Mouse (Mus musculus) Patski (cell line): ENCODE results near the gene Ablim1. TPM values are rescaled to one million over a fixed set of nuclear protein-coding genes. Genes with fewer than 3 reads are reported as not detected.

Experiments used
- ATAC-seq: fragments of 100-300 bp; one replicate; pipeline ENCODE4 v1.8.0; 2021
- CTCF ChIA-PET: fragments of 350-600 bp; sonication (Branson Sonifier 250); formaldehyde crosslinking; loops from one replicate; lab custom pipeline; 2022; ENCODE audit warnings: inconsistent platforms; lab: Charles Lee
- POLR2A ChIA-PET: fragments of 350-600 bp; sonication (Branson Sonifier 250); formaldehyde crosslinking; loops from one replicate; lab custom pipeline; 2022; ENCODE audit warnings: antibody characterized with exemption, inconsistent platforms; lab: Charles Lee
- DNase-seq: peaks from one replicate; pipeline ENCODE4 v3.0.0-alpha.2; 2011; ENCODE audit warnings: low read depth, low spot score
- H3K27me3 ChIP-seq: fragments of 371-371 bp; one replicate; pipeline ENCODE4 v1.5.1; 2021
- CTCF ChIP-seq: fragments of 100-300 bp; IDR thresholded peaks from one replicate; pipeline ENCODE4 v1.5.1; 2021
- in situ Hi-C: fragments of 300-500 bp; cut with MboI; formaldehyde crosslinking; loops from 3 replicates; pipeline ENCODE4 v1.11.1; 2018; ENCODE audit warnings: low pct_unique_long_range_greater_than_20kb, mixed read lengths
- polyA plus RNA-seq: library from polyadenylated mRNA; unstranded; gene quantifications from one replicate; pipeline ENCODE4 v1.2.3, GENCODE M21; 2021

The Ablim1 gene
- polyA plus RNA-seq, 1 experiment from 2014 or later = 105 TPM

GRCm38 (mm10) chr19:56999781-57000180, 314.9 kb downstream of the Ablim1 start:
- no peak for DNase-seq
- in situ Hi-C loops = no loop called here
- POLR2A ChIA-PET = no interaction called here

GRCm38 (mm10) chr19:56998910-56999309, 315.8 kb downstream of the Ablim1 start:
- in situ Hi-C loops = no loop called here
- POLR2A ChIA-PET = interaction anchor here (1.9 kb wide), 1 partner anchor 9 kb away, joined by 7 read pairs; the partner anchor contains the start of gene Afap1l2
- no peaks in the 10 kb centered on the region for H3K27me3 ChIP-seq

More at GRCm38 (mm10) chr19:56999781-57000180, 314.9 kb downstream of the Ablim1 start:
- no peak for TF ChIP-seq CTCF
- H3K27me3 ChIP-seq = no peaks in the 10 kb centered on the region
- ATAC-seq = no peak
- CTCF ChIA-PET = no interaction called here

GRCm38 (mm10) chr19:56998331-56998730, 316.4 kb downstream of the Ablim1 start:
- no peaks in the 10 kb centered on the region for H3K27me3 ChIP-seq
- CTCF ChIA-PET = no interaction called here
- DNase-seq (no peak), ATAC-seq (no peak)
- in situ Hi-C loops = no loop called here
- no peak for TF ChIP-seq CTCF
- POLR2A ChIA-PET = interaction anchor here (1.9 to 2.9 kb wide), 2 partner anchors 9 to 59 kb away, joined by 7 to 8 read pairs; partner anchors contain the start of gene Afap1l2

More at GRCm38 (mm10) chr19:56998910-56999309, 315.8 kb downstream of the Ablim1 start:
- no peak for TF ChIP-seq CTCF
- CTCF ChIA-PET = no interaction called here
- DNase-seq = no peak
- no peak for ATAC-seq

- ATAC-seq (peak; percentile 27), DNase-seq (no peak)
- in situ Hi-C loops = no loop called here
- CTCF ChIA-PET = interaction anchor here (0.8 to 1.4 kb wide), 2 partner anchors 10 to 60 kb away, joined by 3 read pairs; no protein-coding TSS in a partner anchor
- no peak for TF ChIP-seq CTCF
- POLR2A ChIA-PET = interaction anchor here (1.9 to 2.9 kb wide), 2 partner anchors 10 to 57 kb away, joined by 7 to 8 read pairs; partner anchors contain the start of gene Afap1l2
- no peaks in the 10 kb centered on the region for H3K27me3 ChIP-seq
Measured at GRCm38 (mm10) chr19:56997164-56997599, 317.5 kb downstream of the Ablim1 start.

GRCm38 (mm10) chr19:56995441-56995840, 319.3 kb downstream of the Ablim1 start:
- in situ Hi-C loops = no loop called here
- TF ChIP-seq CTCF = no peak
- DNase-seq = no peak
- no peak for ATAC-seq
- H3K27me3 ChIP-seq = no peaks in the 10 kb centered on the region
- CTCF ChIA-PET = interaction anchor here (1.0 kb wide), 1 partner anchor 56 kb away, joined by 4 read pairs; no protein-coding TSS in a partner anchor
- POLR2A ChIA-PET = no interaction called here

GRCm38 (mm10) chr19:56994653-56995052, 320.1 kb downstream of the Ablim1 start:
- no peaks in the 10 kb centered on the region for H3K27me3 ChIP-seq
- in situ Hi-C loops = no loop called here
- TF ChIP-seq CTCF = no peak
- DNase-seq (peak; percentile 83), ATAC-seq (peak; percentile 32)
- ChIA-PET POLR2A (interaction anchor here (0.9 to 3.6 kb wide), 2 partner anchors 11 to 57 kb away, joined by 3 to 17 read pairs; no protein-coding TSS in a partner anchor), CTCF (no interaction called here)

GRCm38 (mm10) chr19:56993763-56994162, 321.0 kb downstream of the Ablim1 start:
- H3K27me3 ChIP-seq = no peaks in the 10 kb centered on the region
- no peak for ATAC-seq
- no peak for DNase-seq
- in situ Hi-C loops = no loop called here
- ChIA-PET POLR2A (interaction anchor here (0.5 to 3.6 kb wide), 4 partner anchors 9 to 56 kb away, joined by 3 to 17 read pairs (median 3); no protein-coding TSS in a partner anchor), CTCF (interaction anchor here (1.0 to 1.4 kb wide), 2 partner anchors 10 to 38 kb away, joined by 3 to 4 read pairs; no protein-coding TSS in a partner anchor)
- TF ChIP-seq CTCF = no peak

GRCm38 (mm10) chr19:56992978-56993545, 321.7 kb downstream of the Ablim1 start:
- ATAC-seq = no peak

GRCm38 (mm10) chr19:56990367-56991111, 324.2 kb downstream of the Ablim1 start:
- ATAC-seq (peak; percentile 81), DNase-seq (peak; percentile 96)
- TF ChIP-seq CTCF = no peak
- in situ Hi-C loops = no loop called here
- ChIA-PET POLR2A (interaction anchor here (0.6 to 2.2 kb wide), 2 partner anchors 14 to 88 kb away, joined by 3 to 5 read pairs; no protein-coding TSS in a partner anchor), CTCF (interaction anchor here (0.9 to 2.8 kb wide), 7 partner anchors 13 to 71 kb away, joined by 3 to 9 read pairs (median 3); partner anchors contain the start of gene Afap1l2)
- no peaks in the 10 kb centered on the region for H3K27me3 ChIP-seq

More at GRCm38 (mm10) chr19:56992978-56993545, 321.7 kb downstream of the Ablim1 start:
- in situ Hi-C loops = no loop called here
- no peaks in the 10 kb centered on the region for H3K27me3 ChIP-seq
- no peak for TF ChIP-seq CTCF
- CTCF ChIA-PET = interaction anchor here (0.6 to 1.4 kb wide), 3 partner anchors 9 to 39 kb away, joined by 3 to 4 read pairs (median 3); no protein-coding TSS in a partner anchor
- DNase-seq = no peak
- POLR2A ChIA-PET = interaction anchor here (0.6 to 3.6 kb wide), 3 partner anchors 10 to 145 kb away, joined by 3 to 17 read pairs (median 8); no protein-coding TSS in a partner anchor

GRCm38 (mm10) chr19:56989171-56989570, 325.5 kb downstream of the Ablim1 start:
- DNase-seq = no peak
- CTCF ChIA-PET = interaction anchor here (1.5 to 2.8 kb wide), 3 partner anchors 14 to 69 kb away, joined by 3 to 9 read pairs (median 6); no protein-coding TSS in a partner anchor
- no peak for TF ChIP-seq CTCF
- H3K27me3 ChIP-seq = no peaks in the 10 kb centered on the region
- POLR2A ChIA-PET = interaction anchor here (2.2 kb wide), 1 partner anchor 16 kb away, joined by 5 read pairs; no protein-coding TSS in a partner anchor
- no peak for ATAC-seq
- in situ Hi-C loops = no loop called here
